Mouse (Mus musculus): Measurements from ENCODE around the gene Mitf.

Mitf gene

GRCm38 (mm10) chr6:97806781-97807743 is at the start of gene Mitf:
Gene Mitf (plus strand): TSS chr6:97807052.
- peak; percentile 81 to 82 for DNase-seq

- no peak for DNase-seq
Measured at GRCm38 (mm10) chr6:97757361-97757760, 49.5 kb upstream of the Mitf start.

GRCm38 (mm10) chr6:97758884-97759283 is 48.0 kb upstream of the Mitf start:
- no peak for DNase-seq

GRCm38 (mm10) chr6:97759301-97759700 is 47.6 kb upstream of the Mitf start:
- no peak for DNase-seq

- no peak for DNase-seq
Measured at GRCm38 (mm10) chr6:97761326-97761725, 45.5 kb upstream of the Mitf start.

- no peak for DNase-seq
Measured at GRCm38 (mm10) chr6:97763970-97764369, 42.9 kb upstream of the Mitf start.

GRCm38 (mm10) chr6:97767836-97768235 is 39.0 kb upstream of the Mitf start:
- no peak for DNase-seq

GRCm38 (mm10) chr6:97769549-97769948 is 37.3 kb upstream of the Mitf start:
- DNase-seq = no peak

- DNase-seq = no peak
Measured at GRCm38 (mm10) chr6:97781316-97781715, 25.5 kb upstream of the Mitf start.

GRCm38 (mm10) chr6:97782291-97782690 is 24.6 kb upstream of the Mitf start:
- no peak for DNase-seq

GRCm38 (mm10) chr6:97786871-97787270 is 20.0 kb upstream of the Mitf start:
- DNase-seq = no peak

GRCm38 (mm10) chr6:97788361-97788974 is 18.4 kb upstream of the Mitf start:
- DNase-seq = no peak

- no peak for DNase-seq
Measured at GRCm38 (mm10) chr6:97789700-97790099, 17.2 kb upstream of the Mitf start.

GRCm38 (mm10) chr6:97792104-97792503 is 14.7 kb upstream of the Mitf start:
- DNase-seq = no peak

GRCm38 (mm10) chr6:97795175-97795574 is 11.7 kb upstream of the Mitf start:
- no peak for DNase-seq

GRCm38 (mm10) chr6:97800615-97801014 is 6.2 kb upstream of the Mitf start:
- no peak for DNase-seq

- no peak for DNase-seq
Measured at GRCm38 (mm10) chr6:97806051-97806450, 801 bp upstream of the Mitf start.

- DNase-seq = no peak
Measured at GRCm38 (mm10) chr6:97814191-97814590, 7.3 kb downstream of the Mitf start.

- DNase-seq = no peak
Measured at GRCm38 (mm10) chr6:97815723-97816122, 8.9 kb downstream of the Mitf start.

GRCm38 (mm10) chr6:97816806-97817205 is 10.0 kb downstream of the Mitf start:
- DNase-seq = no peak

GRCm38 (mm10) chr6:97818128-97818527 is 11.3 kb downstream of the Mitf start:
- DNase-seq = no peak

GRCm38 (mm10) chr6:97818948-97819347 is 12.1 kb downstream of the Mitf start:
- DNase-seq = no peak

- no peak for DNase-seq
Measured at GRCm38 (mm10) chr6:97820505-97820904, 13.7 kb downstream of the Mitf start.

- DNase-seq = no peak
Measured at GRCm38 (mm10) chr6:97821811-97822210, 15.0 kb downstream of the Mitf start.

Measured in thymus, adult 18-20 months (tissue).